Mouse (Mus musculus): ENCODE measurements around the gene Vmn1r43.

- no peak for TF ChIP-seq POLR2A (IDR thresholded peaks at IDR 0.05; ENCODE audit: borderline replicate concordance, control insufficient read depth, low read depth, low read length)
- no peak for TF ChIP-seq CTCF (IDR thresholded peaks at IDR 0.05; ENCODE audit: control insufficient read depth, insufficient read depth, low read length)
These were observed 18.7 kb downstream of the Vmn1r43 start for GRCm38 (mm10) chr6:89857552-89857951.
